Mouse (Mus musculus) CH12.LX (cell line): ENCODE measurements at regions not wholly inside any gene's neighbourhood (a gene's known extent, or its start where the extent isn't known, plus 50 kb on each side); places are given as distances from the start of the nearest gene placed in this dataset.

ENCODE experiments used
- CTCF ChIP-seq, 2 experiments: IDR thresholded peaks in 1 of 2; conservative IDR thresholded peaks in 1 of 2; 2 replicates each; pipeline ENCODE4 v1.5.1; 2011 to 2012; ENCODE audit warnings: low read depth in 2 of 2, low read length in 2 of 2, improper control_type of control experiment in 1 of 2, inconsistent platforms in 1 of 2, mild to moderate bottlenecking in 1 of 2, moderate library complexity in 1 of 2
- E2F4 ChIP-seq: IDR thresholded peaks from 2 replicates; pipeline ENCODE4 v1.6.1; 2011; ENCODE audit warnings: low read depth, low read length, improper control_type of control experiment; ENCODE audit not compliant: insufficient replicate concordance
- EP300 ChIP-seq: IDR thresholded peaks from 2 replicates; pipeline ENCODE4 v1.6.1; 2011; ENCODE audit warnings: low read length, improper control_type of control experiment
- JUN ChIP-seq: IDR thresholded peaks from 2 replicates; pipeline ENCODE4 v1.6.1; 2011; ENCODE audit warnings: low read depth, mild to moderate bottlenecking, low read length, improper control_type of control experiment, moderate library complexity; ENCODE audit not compliant: insufficient read depth
- KAT2A ChIP-seq: IDR thresholded peaks from 2 replicates; pipeline ENCODE4 v1.6.1; 2012; ENCODE audit warnings: low read length, improper control_type of control experiment, inconsistent platforms; ENCODE audit not compliant: insufficient replicate concordance
- POLR2A ChIP-seq: IDR thresholded peaks from 2 replicates; pipeline ENCODE4 v1.6.1; 2011; ENCODE audit warnings: low read depth, mild to moderate bottlenecking, improper control_type of control experiment, low read length

DNA sequence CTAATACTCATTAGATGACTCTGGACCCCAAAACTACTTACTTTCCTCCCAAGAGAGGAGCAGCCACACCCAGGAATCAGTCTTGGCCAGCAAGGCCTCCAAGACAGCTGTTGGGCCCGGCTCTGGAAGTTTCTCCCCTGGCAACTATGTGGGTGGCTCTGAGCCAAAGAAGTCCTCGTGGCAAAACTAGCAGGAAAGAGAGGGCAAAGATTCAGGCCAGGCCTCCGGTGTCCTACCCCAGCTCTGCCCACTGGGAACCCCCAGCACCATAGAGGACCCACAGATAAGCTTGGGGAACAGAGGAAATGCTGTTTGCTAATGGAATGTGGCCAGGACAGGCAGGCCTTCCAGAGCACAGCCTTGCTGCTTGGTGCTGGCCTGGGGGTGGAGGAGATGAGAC lies 51.9 kb upstream of the Kdm8 start:
- TF ChIP-seq JUN (no peak), POLR2A (no peak), KAT2A (no peak), E2F4 (no peak), EP300 (no peak), CTCF (conservative IDR thresholded peaks at IDR 0.05 in 1 of 2, IDR thresholded peaks at IDR 0.05 in 1 of 2; ENCODE audit: low read depth in 2 of 2, low read length in 2 of 2) (no peak)
